Mouse (Mus musculus): ENCODE data around the gene Hba-x.

The Hba-x gene

DNA sequence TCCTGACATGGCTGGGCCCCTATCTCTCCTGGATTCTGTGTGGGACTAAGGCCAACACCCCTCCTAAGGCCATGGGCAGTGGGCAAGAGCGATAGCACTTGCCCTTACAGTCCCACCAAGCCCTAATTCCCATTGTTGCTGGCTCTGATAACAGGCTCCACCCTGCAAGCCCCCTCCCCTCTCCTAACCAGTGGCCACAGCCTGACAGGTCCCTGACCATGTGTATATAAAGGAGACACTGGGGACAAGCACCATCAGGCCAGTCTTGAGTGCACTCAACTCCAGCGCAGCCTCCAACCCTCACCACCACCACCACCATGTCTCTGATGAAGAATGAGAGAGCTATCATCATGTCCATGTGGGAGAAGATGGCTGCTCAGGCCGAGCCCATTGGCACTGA is at the start of gene Hba-x:
TSS of gene Hba-x (plus strand) at position 54 of the 400 bp plus-strand sequence.
- DNase-seq (ENCODE audit: low spot score) = no peak

DNA sequence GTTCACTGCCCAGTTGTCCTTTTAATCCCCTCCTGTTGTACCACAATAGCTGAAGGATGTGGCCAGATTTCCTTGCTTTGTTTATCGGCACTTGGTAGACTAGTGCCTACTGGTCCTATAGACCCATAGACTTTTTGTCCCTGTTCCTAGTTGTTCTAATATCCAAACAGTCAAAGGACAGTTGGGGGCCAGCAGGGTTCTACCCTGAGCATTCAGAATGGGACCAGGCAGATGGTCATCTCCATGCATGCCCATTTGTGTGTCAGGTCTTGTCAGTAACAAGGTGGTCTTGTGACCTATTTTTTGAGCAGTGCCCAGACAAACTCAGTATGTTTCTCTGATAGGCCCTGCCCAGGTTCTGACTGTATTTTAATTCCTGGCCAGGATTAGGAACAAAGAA is 49.2 kb upstream of the Hba-x start:
- no peak for DNase-seq (ENCODE audit: low spot score)

DNA sequence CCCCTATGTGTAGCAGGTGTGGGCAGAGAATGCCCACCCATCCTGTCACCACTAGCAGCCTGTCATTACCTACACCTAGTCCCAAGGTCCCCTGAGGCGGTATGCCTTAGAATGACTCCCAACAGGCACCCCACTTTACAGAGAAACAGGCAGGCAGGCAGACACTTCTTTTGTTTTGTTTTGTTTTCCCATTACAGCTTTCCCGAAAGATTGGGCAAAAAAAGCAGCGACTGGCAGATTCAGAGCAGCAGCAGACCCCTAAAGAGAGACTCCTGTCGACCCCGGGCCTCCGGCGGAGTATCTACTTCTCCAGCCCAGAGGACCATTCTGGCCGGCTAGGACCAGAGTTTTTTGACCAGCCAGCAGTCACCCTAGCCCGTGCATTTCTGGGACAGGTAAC is 48.6 kb upstream of the Hba-x start:
- no peak for DNase-seq (ENCODE audit: low spot score)

DNA sequence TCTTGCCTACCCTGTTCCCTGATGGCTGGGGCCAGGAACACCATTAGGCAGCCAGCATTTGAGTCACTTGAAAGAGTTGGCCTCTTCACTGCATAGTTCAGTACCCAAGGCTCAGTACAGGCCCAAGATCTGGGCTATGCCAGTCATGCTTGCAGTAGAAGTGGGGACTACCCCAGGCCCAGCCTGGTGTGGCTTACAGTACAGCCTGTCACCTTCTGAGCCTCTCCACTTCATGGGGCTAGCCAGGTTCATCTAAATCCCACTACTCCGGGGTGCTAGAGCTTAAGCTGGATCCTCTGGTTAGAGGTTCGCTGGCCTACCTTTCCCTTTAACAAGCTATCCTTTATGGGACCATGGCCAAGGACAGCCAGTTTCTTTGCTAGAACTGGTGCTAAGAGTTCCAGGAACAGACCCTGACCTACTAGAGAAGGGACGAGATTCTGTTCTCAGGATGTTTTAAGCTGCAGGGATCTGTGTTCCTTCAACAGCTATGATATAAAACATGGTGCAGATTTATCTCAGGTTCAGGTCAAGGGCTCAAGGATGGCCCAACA is 47.8 kb upstream of the Hba-x start:
- DNase-seq (ENCODE audit: low spot score) = no peak

DNA sequence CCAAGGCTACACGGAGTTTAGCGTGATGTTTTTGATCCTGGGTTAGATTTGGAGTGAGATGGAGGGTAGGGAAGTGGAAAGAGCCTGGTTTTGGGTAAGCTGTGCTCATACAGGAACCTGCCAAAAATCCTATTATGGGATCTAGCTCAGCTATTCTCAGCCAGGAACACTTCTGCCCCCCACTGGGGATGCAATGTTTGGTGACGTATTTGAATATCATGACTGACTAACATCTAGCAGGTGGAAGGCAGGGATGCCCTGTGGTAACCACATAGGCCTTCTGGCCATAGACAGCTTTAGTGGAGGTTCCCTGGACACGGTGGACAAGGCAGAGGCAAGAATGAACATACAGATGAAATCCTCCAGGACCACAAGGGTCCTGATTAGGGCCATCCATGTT is 46.0 kb upstream of the Hba-x start:
- no peak for DNase-seq (ENCODE audit: low spot score)

DNA sequence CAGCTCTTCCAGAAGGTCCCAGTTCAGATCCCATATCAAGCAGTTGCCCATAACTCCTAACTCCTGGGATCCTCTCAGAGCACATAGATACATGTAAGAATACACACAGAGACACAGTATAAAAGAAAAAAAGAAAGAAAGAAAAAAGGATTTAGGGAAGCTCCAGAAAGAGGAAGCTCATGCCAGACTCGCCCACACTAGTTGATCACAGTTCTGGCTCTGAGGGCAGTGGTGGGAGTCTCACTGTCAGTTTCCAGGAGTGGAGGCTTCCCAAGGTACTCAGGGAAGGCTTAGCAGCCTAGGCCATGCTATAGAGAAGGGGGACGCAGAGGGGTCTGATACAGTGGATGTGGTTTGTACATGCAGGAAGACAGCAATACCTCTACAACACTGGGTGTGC is 45.1 kb upstream of the Hba-x start:
- no peak for DNase-seq (ENCODE audit: low spot score)

DNA sequence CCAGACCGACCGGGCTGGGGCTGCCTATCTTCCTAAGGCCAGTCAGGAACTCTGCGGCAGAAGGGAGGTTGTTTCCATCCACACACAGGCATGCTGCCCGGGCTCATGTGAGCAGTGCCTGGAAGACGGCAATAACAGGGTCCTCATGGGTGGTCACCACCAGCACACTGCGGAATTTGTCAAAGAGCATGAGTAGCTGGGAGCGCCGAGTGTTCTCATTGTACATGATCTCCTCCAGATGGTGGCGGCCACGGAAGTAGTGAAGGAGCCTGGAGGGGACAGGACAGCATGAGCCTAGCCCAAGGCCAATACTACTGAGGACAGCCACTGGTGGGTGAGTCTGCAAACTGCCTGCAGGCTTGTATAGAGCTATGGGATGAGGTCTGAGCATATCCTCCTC is 43.4 kb upstream of the Hba-x start:
- DNase-seq (ENCODE audit: low spot score) = no peak

DNA sequence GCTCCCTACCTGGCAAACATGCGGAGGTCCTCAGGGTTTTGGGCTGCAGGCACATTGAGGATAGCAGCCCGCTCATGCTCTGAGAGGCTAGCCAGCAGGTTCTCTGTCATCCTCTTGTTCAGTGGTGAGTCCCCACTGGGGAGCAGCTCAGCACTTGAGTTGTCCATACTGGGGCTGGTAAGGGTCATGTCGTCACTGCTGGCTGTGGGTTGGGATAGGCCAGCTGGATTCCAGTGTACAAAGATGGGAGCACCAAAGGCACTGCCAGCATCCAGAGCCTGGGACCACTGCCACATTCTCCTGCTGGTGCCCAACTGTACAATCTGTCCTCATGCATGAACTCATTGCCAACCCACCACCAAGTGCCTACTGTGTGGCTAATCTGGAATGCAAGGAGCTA is 42.3 kb upstream of the Hba-x start:
- DNase-seq (ENCODE audit: low spot score) = no peak

DNA sequence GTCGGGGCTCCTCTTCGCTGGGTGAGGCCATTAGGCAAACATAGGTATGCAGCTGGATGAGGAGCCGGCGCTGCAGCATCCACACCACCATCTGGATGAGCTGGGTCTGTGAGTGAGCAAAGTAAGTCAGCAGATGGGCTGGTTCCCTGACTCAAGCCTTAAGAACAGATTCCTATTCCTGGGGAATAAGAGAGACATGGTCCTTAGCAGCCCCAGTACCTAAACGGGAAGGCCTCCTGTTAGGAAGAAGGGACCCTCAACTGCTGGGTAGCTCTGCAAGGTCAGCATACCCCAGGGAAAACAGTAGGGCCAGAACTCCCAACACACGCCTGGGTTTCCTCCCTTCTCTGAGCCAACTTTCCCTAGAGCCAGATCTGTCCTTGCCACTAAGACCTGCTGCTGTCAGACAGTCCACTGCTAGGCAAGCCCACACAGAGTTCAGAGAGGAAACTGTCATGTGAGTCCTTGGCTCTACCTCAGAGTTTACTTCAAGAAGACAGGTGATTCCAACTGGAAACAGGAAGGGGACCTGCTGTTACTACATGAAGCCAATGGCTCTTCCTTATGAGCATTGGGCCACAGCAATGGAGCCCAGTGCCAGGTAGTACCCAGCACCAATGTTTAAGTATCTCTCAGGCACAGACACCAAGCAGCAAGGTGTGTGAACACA is 41.2 kb upstream of the Hba-x start:
- no peak for DNase-seq (ENCODE audit: low spot score)

DNA sequence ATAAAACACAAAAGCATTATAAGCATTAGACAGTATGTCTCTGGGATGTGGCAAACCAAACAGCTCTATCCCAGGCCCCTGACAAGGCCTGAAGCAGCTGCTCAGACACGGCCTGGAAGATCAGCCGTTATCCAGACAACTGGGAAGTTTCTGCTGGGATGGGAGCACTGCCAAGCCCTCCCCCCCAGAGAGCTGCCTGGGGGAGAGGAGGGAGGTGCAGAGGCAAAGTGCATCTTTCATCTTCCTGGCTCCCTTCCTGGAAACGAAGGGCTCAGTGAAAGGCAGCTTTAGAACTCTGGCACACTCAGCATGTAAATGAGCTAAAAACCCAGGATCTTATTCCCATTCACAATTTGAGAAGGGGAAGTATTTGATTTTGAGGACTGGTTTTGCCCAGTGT is 40.6 kb upstream of the Hba-x start:
- DNase-seq (ENCODE audit: low spot score) = no peak

DNA sequence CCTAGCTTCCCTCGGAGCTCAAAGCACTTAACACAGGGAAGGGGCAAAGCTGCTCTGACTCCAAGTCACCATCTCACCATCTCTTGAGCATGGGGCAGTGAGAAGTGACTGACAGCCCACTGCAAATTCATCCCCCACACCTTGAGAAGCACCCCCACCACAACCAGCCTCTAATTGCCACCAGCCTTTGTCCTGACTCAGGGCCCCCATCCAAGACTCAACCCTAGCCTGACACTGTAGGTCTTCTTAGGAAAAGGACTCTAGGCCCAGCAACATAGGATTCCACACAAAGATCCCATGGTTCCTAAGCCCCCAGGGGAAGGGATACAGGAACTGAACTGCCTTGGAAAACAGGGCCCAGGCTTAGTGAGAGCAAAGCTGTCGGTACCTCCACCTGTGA is 40.1 kb upstream of the Hba-x start:
- DNase-seq (ENCODE audit: low spot score) = no peak

DNA sequence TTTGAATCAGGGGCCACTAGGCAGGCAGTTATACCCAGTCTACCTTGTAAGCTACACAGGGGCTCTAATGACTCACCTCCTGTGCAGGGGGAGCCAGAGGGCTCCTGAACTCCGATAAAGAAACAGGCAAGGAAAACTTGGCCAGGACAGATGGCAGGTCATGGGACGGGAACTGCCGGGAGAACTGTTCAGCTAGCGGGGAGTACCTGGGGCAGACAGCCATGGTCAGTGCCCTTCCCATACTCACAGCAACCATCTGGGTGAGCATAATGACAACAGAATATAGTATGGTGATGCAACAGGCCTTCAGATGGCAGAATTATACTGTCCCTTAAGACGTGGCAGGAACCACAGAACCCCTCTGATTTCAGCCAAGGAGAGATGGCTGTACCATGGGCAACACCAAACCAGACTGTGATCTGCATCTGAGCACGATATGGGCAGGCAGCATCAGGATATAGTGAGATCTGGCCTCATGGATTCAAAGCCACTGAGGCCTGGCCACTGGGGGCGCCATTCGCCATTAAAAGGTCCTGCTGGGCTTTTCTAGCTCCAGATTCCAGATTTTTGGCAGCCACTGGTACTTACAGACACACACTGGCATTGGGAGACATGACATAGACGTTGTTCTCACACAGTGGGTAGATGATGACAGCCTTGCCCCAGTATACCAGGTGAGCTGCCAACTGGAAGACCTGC is 39.3 kb upstream of the Hba-x start:
- DNase-seq (ENCODE audit: low spot score) = no peak

DNA sequence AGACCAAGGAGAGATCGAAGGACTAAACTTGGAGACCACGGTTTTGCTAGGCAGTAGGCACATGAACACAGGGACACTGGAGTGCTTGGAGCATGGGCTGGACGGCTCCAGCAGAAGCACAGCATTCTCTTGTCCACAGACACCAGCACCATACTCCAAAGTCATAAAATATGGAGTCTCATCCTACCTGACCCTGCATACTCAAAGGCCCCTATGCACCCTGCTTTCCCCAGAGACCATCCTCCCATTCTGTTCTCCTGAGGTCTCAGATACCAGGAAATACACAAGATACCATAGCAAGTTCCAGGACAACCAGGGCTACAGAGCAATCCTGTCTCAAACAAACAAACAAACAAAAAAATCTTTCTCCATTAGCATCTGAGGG is 38.8 kb upstream of the Hba-x start:
- no peak for DNase-seq (ENCODE audit: low spot score)

DNA sequence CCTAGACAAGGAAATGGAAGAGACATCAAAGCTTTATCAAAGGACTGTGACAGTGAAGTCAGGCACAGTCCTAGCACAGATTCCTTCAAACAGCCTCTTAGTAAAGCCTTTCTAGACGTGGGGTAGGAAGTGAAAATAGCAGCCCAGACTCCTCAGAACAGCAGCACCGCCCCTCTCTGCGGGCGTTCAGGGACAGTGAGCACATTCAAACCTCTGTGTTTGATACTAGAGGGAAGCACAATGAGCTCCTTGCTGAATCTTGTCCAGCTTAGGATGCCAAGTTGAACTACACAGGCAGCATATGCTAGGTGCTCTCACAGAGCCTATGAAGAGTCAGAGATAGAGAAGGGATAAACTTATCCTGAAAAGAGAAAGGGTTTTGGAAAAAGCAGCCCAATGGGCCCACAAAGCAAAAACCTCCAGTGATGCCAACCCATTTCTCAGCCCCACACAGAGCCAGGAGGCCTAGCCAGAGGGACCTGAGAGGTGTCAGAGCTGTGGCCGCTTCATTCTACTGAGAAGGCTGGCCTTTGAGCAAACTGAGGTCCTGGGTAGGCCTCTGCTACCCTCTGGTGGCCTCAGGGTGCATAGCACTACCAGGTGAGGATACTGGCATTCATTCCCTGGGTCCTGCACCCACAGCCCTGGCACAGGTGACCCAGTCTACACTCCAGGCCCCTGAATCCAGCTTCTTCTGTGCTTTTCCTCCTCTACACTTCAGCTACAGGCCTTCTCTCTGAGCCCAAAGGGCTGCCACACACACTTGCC is 37.9 kb upstream of the Hba-x start:
- no peak for DNase-seq (ENCODE audit: low spot score)

DNA sequence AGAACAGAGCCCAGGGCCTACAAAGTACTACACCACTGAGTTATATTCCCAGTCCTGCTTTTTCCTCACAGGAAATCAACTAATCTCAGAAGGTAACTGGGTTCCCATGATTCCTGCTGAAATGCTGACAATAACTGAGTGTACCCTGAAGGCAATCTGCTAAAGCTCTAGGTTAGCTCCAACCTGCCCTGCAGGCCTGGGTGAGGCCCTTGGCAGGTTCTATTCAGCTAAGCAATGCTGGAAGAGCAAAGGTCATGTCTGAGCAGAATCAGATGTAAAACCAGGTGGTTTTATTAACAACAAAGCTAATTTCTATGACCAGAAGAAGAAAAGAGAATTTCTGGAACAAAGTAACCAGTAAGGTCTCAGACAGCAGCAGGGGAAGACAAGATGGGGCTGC is 34.8 kb upstream of the Hba-x start:
- no peak for DNase-seq (ENCODE audit: low spot score)

DNA sequence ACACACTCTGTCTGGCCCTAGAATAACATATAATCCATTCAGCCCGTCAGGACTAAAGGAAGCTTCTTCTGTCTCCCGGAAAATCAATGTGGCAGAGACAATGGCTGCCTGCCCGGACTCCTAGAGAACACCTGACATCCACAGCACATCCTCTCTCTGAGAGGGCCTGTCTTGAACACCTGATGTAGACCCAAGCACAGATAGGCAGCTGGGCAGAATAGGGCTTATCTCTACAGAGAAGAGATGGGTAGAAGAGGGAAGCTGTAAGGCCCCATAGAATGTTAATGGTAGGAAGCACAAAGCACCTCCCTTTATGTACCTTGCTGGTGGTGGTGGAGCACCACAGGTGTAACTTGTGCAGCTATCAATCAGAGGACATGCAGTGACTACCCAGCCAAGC is 34.0 kb upstream of the Hba-x start:
- no peak for DNase-seq (ENCODE audit: low spot score)

DNA sequence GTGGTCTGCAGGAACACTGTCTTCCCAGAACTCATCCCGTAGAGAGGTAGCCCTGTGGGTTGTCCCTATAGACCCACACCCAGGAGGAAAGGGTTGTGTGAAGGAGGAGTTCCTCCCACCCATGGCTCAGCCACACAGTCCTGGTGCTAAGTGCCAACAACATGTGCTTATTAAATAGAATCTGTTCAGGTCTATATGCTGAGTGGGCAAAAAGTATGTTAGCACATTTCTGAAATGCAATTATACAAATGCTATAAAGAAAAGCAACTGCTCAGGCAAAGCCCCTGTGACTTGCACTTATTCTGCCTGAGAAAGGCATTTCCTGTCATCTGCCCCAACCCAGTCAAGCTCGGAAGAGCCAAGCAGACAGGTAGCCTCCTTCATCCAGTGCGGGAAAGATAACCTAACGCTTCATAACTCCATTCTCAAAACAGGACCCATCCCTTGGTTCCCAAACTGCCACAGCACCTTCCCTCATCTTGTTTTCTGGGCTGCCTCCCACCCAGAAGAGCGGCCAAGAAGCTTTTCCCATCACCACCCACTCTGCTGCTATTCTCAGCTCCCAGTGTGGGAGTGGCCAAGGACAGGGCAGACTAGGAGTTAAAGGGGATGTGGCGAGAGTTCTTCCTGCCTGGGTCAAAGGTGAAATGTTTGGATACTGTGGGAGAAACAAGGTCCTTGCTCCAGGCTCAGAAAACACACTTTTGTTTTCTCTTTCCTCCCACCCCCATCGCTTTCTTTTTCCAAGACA is 32.8 kb upstream of the Hba-x start:
- DNase-seq (ENCODE audit: low spot score) = no peak

DNA sequence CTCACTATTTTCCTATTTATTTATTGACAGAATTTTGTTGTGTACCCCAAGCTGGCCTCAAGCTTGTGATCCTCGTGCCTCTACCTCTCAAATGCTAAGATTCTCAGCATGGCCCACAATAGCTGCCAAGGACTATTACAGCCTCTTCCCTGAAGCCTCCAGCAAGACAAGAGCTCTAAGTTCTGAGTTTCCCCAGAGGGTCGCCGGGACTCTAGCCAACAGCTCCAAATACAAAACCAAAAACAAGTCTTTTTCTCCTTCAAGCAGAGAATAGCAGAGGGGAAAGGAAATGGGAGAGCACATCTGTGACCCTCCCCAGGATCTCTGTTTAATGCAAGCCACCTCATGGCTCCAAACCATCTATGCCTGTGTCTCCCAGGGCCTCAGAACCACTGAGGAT is 32.1 kb upstream of the Hba-x start:
- no peak for DNase-seq (ENCODE audit: low spot score)

DNA sequence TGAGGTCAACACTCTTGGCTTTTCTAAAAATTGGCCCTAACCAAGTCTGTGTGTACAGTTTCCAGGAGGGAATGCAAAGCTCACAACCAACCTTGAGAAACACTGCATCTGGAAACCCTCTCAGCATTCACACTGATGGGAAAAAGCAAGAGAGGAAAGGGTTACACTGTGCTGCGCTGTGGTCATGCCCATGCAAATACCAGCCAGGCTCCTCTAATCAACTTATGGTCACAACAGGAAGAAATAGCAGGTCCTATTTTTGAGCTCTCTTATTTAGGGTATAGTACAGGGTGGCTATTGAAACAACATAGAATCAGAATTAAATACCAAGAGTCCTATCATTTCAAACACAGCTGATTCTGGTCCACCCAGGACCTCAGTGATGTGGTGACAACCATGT is 31.6 kb upstream of the Hba-x start:
- DNase-seq (ENCODE audit: low spot score) = no peak

DNA sequence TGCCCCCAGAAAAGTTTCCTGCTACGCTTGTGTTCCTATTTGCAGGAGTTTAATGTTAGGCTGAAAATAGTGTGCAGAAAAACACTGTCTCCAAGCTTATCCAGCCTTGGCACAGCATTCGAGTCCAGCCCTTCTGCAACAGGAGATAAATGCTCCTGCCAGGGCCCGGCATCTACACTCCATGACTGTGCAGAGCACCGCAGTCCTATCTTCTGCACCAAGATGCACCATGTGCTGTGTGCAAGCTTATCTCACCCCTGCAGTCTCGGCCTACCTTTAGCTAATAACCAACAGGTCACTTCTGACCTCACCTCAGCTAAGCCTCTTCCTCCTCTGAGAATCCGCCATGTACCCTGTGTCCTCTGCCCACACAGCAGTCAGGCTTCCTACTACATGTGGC is 30.6 kb upstream of the Hba-x start:
- DNase-seq (ENCODE audit: low spot score) = no peak

DNA sequence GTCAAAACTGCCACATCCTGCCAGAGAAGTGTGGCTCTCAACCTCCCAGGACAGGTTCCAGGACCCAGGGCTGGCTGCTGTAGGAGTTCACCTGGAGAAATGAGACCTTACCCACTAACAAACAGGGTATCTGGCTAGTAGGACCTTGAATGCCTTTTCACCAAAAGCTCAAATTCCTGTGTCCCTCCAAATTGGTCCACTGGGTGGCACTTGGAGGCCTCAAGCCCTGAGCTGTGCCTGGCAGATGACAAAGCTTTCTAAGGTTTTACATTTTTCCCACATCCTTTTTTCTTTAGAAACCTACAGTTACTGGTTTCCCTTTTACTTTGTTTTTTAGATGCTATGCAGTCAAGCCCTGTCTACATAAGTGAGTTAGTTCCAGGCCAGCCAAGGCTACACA is 29.1 kb upstream of the Hba-x start:
- DNase-seq (ENCODE audit: low spot score) = no peak

DNA sequence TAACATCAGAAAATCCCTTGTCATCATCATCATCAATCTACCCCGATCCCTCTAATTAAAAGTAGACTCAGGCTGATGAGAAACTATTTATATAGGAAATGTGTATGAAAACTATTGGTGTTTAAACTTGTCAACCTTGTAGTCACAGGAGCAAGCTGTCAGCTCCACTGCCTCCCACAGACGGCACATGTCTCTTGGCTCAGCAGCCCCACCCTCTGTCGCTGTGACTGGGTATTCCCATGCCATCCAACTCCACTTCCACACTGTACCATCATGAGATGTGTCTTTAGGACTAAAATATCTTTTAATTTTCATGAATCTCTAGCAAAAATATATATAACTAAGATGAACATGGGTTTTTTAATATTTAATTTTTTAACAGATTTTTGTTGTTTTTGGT is 27.9 kb upstream of the Hba-x start:
- no peak for DNase-seq (ENCODE audit: low spot score)
